Mouse (Mus musculus): Measurements from ENCODE around the gene Fggy. TPM values are rescaled to one million over a fixed set of nuclear protein-coding genes. Genes with fewer than 3 reads are reported as not detected.

Gene Fggy
- total and polyA plus RNA-seq, 2 experiments from 2014 or later, result 2.7 to 3.9 TPM

- Histone ChIP-seq H3K4me2 (ENCODE audit: low read depth, low read length) (no peak overlapping the region), H3K9me3 (replicated peaks; ENCODE audit: control insufficient read depth, low read length) (no peaks in the 10 kb centered on the region), H3K27me3 (ENCODE audit: control insufficient read depth, insufficient read depth, low read length) (no peaks in the 10 kb centered on the region), H3K4me3 (ENCODE audit: low read depth, low read length) (no peak overlapping the region), H3K36me3 (replicated peaks; ENCODE audit: control insufficient read depth, insufficient read depth, low read length) (no peaks in the 10 kb centered on the region), H3K27ac (ENCODE audit: low read depth) (no peak overlapping the region), H3K9ac (replicated peaks; ENCODE audit: low read depth, low read length) (no peak overlapping the region), H3K4me1 (ENCODE audit: control insufficient read depth, insufficient read depth) (no peaks in the 10 kb centered on the region)
- TF ChIP-seq CTCF (IDR thresholded peaks at IDR 0.05; ENCODE audit: low read depth), result no peak
- no peak for TF ChIP-seq EP300 (IDR thresholded peaks at IDR 0.05; ENCODE audit: low read depth)
- WGBS, result 76% methylated on average over 5 of the region's 5 CpGs
- DNase-seq (ENCODE audit: low spot score) (no peak), ATAC-seq (ENCODE audit: insufficient read depth, low read depth) (no peak)
Observed at GRCm38 (mm10) chr4:95707941-95708897, 150.9 kb downstream of the Fggy start.

- 80% methylated on average over 1 of the region's 1 CpGs for WGBS
- no peaks in the 10 kb centered on the region for H3K9me3 ChIP-seq (replicated peaks; ENCODE audit: control insufficient read depth, low read length)
- no peak for TF ChIP-seq CTCF (IDR thresholded peaks at IDR 0.05; ENCODE audit: low read depth)
- no peak for TF ChIP-seq EP300 (IDR thresholded peaks at IDR 0.05; ENCODE audit: low read depth)
- no peak overlapping the region for H3K9ac ChIP-seq (replicated peaks; ENCODE audit: low read depth, low read length)
- H3K4me3 ChIP-seq (ENCODE audit: low read depth, low read length), result no peak overlapping the region
- H3K27me3 ChIP-seq (ENCODE audit: control insufficient read depth, insufficient read depth, low read length), result no peaks in the 10 kb centered on the region
- H3K36me3 ChIP-seq (replicated peaks; ENCODE audit: control insufficient read depth, insufficient read depth, low read length), result no peaks in the 10 kb centered on the region
- H3K4me1 ChIP-seq (ENCODE audit: control insufficient read depth, insufficient read depth), result no peaks in the 10 kb centered on the region
- no peak for DNase-seq (ENCODE audit: low spot score)
- ATAC-seq (ENCODE audit: insufficient read depth, low read depth), result no peak
- no peak overlapping the region for H3K4me2 ChIP-seq (ENCODE audit: low read depth, low read length)
- no peak overlapping the region for H3K27ac ChIP-seq (ENCODE audit: low read depth)
Observed at GRCm38 (mm10) chr4:95709750-95710149, 152.4 kb downstream of the Fggy start.

GRCm38 (mm10) chr4:95712802-95713201, 155.5 kb downstream of the Fggy start:
- WGBS, result 96% methylated on average over 1 of the region's 1 CpGs

GRCm38 (mm10) chr4:95713271-95713670, 156.0 kb downstream of the Fggy start:
- ATAC-seq (ENCODE audit: insufficient read depth, low read depth) (no peak), DNase-seq (ENCODE audit: low spot score) (no peak)
- Histone ChIP-seq H3K27ac (ENCODE audit: low read depth) (no peak overlapping the region), H3K27me3 (ENCODE audit: control insufficient read depth, insufficient read depth, low read length) (no peaks in the 10 kb centered on the region), H3K9me3 (replicated peaks; ENCODE audit: control insufficient read depth, low read length) (no peaks in the 10 kb centered on the region), H3K4me1 (ENCODE audit: control insufficient read depth, insufficient read depth) (no peaks in the 10 kb centered on the region), H3K4me2 (ENCODE audit: low read depth, low read length) (no peak overlapping the region), H3K4me3 (ENCODE audit: low read depth, low read length) (no peak overlapping the region), H3K36me3 (replicated peaks; ENCODE audit: control insufficient read depth, insufficient read depth, low read length) (no peaks in the 10 kb centered on the region), H3K9ac (replicated peaks; ENCODE audit: low read depth, low read length) (no peak overlapping the region)
- TF ChIP-seq CTCF (IDR thresholded peaks at IDR 0.05; ENCODE audit: low read depth) (no peak), EP300 (IDR thresholded peaks at IDR 0.05; ENCODE audit: low read depth) (no peak)
- WGBS, result 68% methylated on average over 3 of the region's 3 CpGs

More at GRCm38 (mm10) chr4:95712802-95713201, 155.5 kb downstream of the Fggy start:
- H3K4me3 ChIP-seq (ENCODE audit: low read depth, low read length), result no peak overlapping the region
- H3K27me3 ChIP-seq (ENCODE audit: control insufficient read depth, insufficient read depth, low read length), result no peaks in the 10 kb centered on the region
- H3K9me3 ChIP-seq (replicated peaks; ENCODE audit: control insufficient read depth, low read length), result no peaks in the 10 kb centered on the region
- H3K4me2 ChIP-seq (ENCODE audit: low read depth, low read length), result no peak overlapping the region
- no peaks in the 10 kb centered on the region for H3K4me1 ChIP-seq (ENCODE audit: control insufficient read depth, insufficient read depth)
- no peak overlapping the region for H3K27ac ChIP-seq (ENCODE audit: low read depth)
- ATAC-seq (ENCODE audit: insufficient read depth, low read depth) (no peak), DNase-seq (ENCODE audit: low spot score) (no peak)
- H3K9ac ChIP-seq (replicated peaks; ENCODE audit: low read depth, low read length), result no peak overlapping the region
- TF ChIP-seq EP300 (IDR thresholded peaks at IDR 0.05; ENCODE audit: low read depth), result no peak
- no peak for TF ChIP-seq CTCF (IDR thresholded peaks at IDR 0.05; ENCODE audit: low read depth)
- H3K36me3 ChIP-seq (replicated peaks; ENCODE audit: control insufficient read depth, insufficient read depth, low read length), result no peaks in the 10 kb centered on the region

GRCm38 (mm10) chr4:95716137-95716536, 158.8 kb downstream of the Fggy start:
- Histone ChIP-seq H3K9me3 (replicated peaks; ENCODE audit: control insufficient read depth, low read length) (no peaks in the 10 kb centered on the region), H3K27me3 (ENCODE audit: control insufficient read depth, insufficient read depth, low read length) (no peaks in the 10 kb centered on the region), H3K36me3 (replicated peaks; ENCODE audit: control insufficient read depth, insufficient read depth, low read length) (no peaks in the 10 kb centered on the region), H3K27ac (ENCODE audit: low read depth) (no peak overlapping the region), H3K4me2 (ENCODE audit: low read depth, low read length) (no peak overlapping the region), H3K4me3 (ENCODE audit: low read depth, low read length) (no peak overlapping the region), H3K9ac (replicated peaks; ENCODE audit: low read depth, low read length) (no peak overlapping the region), H3K4me1 (ENCODE audit: control insufficient read depth, insufficient read depth) (no peaks in the 10 kb centered on the region)
- no peak for DNase-seq (ENCODE audit: low spot score)
- WGBS, result 68% methylated on average over 3 of the region's 3 CpGs
- TF ChIP-seq CTCF (IDR thresholded peaks at IDR 0.05; ENCODE audit: low read depth) (no peak), EP300 (IDR thresholded peaks at IDR 0.05; ENCODE audit: low read depth) (no peak)
- no peak for ATAC-seq (ENCODE audit: insufficient read depth, low read depth)
